Mouse (Mus musculus) stomach, embryonic 16.5 days (tissue): Measurements from ENCODE around the gene Mgarp. TPM values are rescaled to one million over a fixed set of nuclear protein-coding genes. Genes with fewer than 3 reads are reported as not detected.

Source experiments
- ATAC-seq: fragments of 200-750 bp; cut with Nextera tagmentation; 2 replicates; pipeline ENCODE4 v1.8.0; 2017; ENCODE audit warnings: moderate number of reproducible peaks, moderate TSS enrichment; ENCODE audit not compliant: insufficient read depth, low FRiP score
- H3K27ac ChIP-seq: fragments of 300-500 bp; sonication (generic); 2 replicates; pipeline ENCODE4 v1.5.1; 2014; ENCODE audit warnings: low read length
- H3K27me3 ChIP-seq: fragments of 300-500 bp; sonication (generic); 2 replicates; pipeline ENCODE4 v1.6.1; 2014; ENCODE audit warnings: low read length, control low read depth, mixed read lengths; ENCODE audit not compliant: control insufficient read depth, insufficient read depth
- H3K36me3 ChIP-seq: fragments of 300-500 bp; sonication (generic); 2 replicates; pipeline ENCODE4 v1.6.1; 2014; ENCODE audit warnings: low read length; ENCODE audit not compliant: control insufficient read depth, insufficient read depth
- H3K4me1 ChIP-seq: fragments of 300-500 bp; sonication (generic); 2 replicates; pipeline ENCODE4 v1.6.1; 2014; ENCODE audit warnings: low read length, control low read depth, mixed read lengths; ENCODE audit not compliant: control insufficient read depth, insufficient read depth
- H3K4me2 ChIP-seq: fragments of 300-500 bp; sonication (generic); 2 replicates; pipeline ENCODE4 v1.6.1; 2014; ENCODE audit warnings: low read depth, low read length, mixed read lengths
- H3K4me3 ChIP-seq: fragments of 300-500 bp; sonication (generic); replicated peaks from 2 replicates; pipeline ENCODE4 v1.5.1; 2014; ENCODE audit warnings: mild to moderate bottlenecking, low read length
- H3K9ac ChIP-seq: fragments of 300-500 bp; sonication (generic); 2 replicates; pipeline ENCODE4 v1.6.1; 2014; ENCODE audit warnings: low read length
- H3K9me3 ChIP-seq: fragments of 300-500 bp; sonication (generic); replicated peaks from 2 replicates; pipeline ENCODE4 v1.6.1; 2016; ENCODE audit warnings: low read length, control low read depth; ENCODE audit not compliant: control insufficient read depth
- WGBS: fragments of 180-500 bp; shearing (Covaris S2); extraction: QIAGEN DNeasy Blood & Tissue Kit; methylation state at CpG from one replicate; pipeline ENCODE4 v1.1.7; 2014; 5-methylcytosine and 5-hydroxymethylcytosine counted together
- polyA plus RNA-seq: library from polyadenylated mRNA; unstranded; fragments of >200 nt; fragmentation: Nextera tagmentation; extraction: Ambion mirVana; gene quantifications from 2 replicates; pipeline ENCODE4 v1.2.1, GENCODE M21; 2015

Mgarp gene
- polyA plus RNA-seq, 1 experiment from 2014 or later, result 4.2 TPM

- H3K9me3 ChIP-seq, result no peaks in the 10 kb centered on the region
- no peaks in the 10 kb centered on the region for H3K27me3 ChIP-seq
- H3K27ac ChIP-seq, result peak overlapping the region; percentile 95
- peak overlapping the region; percentile 72 for H3K4me2 ChIP-seq
- H3K36me3 ChIP-seq, result no peaks in the 10 kb centered on the region
- ATAC-seq, result peak; percentile 48; the same call in 1 of the 2 replicates
- H3K4me1 ChIP-seq, result peaks cover 21% of the 10 kb centered on the region
- peak overlapping the region; percentile 96 for H3K9ac ChIP-seq
- under 1% methylated on average over 68 of the region's 68 CpGs for WGBS
- H3K4me3 ChIP-seq, result peak overlapping the region; percentile 93
Observed at GRCm38 (mm10) chr3:51416364-51417134, 20.0 kb upstream of the Mgarp start.

- Histone ChIP-seq H3K27ac (peak overlapping the region; percentile 95), H3K4me2 (peak overlapping the region; percentile 72), H3K4me1 (peaks cover 21% of the 10 kb centered on the region), H3K27me3 (no peaks in the 10 kb centered on the region), H3K9me3 (no peaks in the 10 kb centered on the region), H3K4me3 (peak overlapping the region; percentile 93), H3K9ac (peak overlapping the region; percentile 96), H3K36me3 (no peaks in the 10 kb centered on the region)
- WGBS, result under 1% methylated on average over 30 of the region's 30 CpGs
- no peak; the same call in 1 of the 2 replicates for ATAC-seq
Observed at GRCm38 (mm10) chr3:51416073-51416363, 19.5 kb upstream of the Mgarp start.

GRCm38 (mm10) chr3:51415098-51416072 lies 18.8 kb upstream of the Mgarp start, which contains the start of gene Naa15:
TSS of gene Naa15 (plus strand) at chr3:51415148.
- 3% methylated on average over 43 of the region's 43 CpGs for WGBS
- H3K27ac ChIP-seq, result peak within 1 kb of the TSS; percentile 95
- H3K9ac ChIP-seq, result peak within 1 kb of the TSS; percentile 96
- peak within 1 kb of the TSS; percentile 71 for H3K4me2 ChIP-seq
- ATAC-seq, result peak; percentile 91
- H3K4me3 ChIP-seq, result peak within 1 kb of the TSS; percentile 93
- no peaks in the 10 kb centered on the region for H3K9me3 ChIP-seq
- no peaks in the 10 kb centered on the region for H3K36me3 ChIP-seq
- peaks cover 21% of the 10 kb centered on the region for H3K4me1 ChIP-seq
- H3K27me3 ChIP-seq, result no peaks in the 10 kb centered on the region

DNA sequence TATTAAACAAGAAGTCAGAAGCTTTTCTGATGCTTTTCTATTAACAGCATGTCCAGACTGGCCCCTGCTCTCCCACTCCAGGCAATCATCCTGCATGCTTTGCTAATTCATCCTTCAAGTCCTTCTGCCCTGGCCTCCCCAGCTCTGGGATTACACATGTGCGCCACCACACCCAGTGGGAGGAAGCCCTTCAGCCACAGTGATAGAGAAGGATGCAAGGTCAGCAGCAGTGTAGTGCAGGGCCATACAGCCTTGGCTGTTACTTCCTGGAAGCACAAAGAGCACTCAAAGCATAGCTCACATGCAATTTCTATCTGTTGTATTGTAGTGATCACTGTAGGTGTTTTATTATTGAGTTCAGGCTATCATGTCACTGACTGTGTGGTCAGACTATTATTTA lies 16.7 kb upstream of the Mgarp start:
- no peak overlapping the region for H3K4me2 ChIP-seq
- H3K27ac ChIP-seq, result no peak overlapping the region
- no peaks in the 10 kb centered on the region for H3K36me3 ChIP-seq
- H3K27me3 ChIP-seq, result no peaks in the 10 kb centered on the region
- H3K4me3 ChIP-seq, result no peak overlapping the region
- H3K4me1 ChIP-seq, result peaks cover 18% of the 10 kb centered on the region
- H3K9me3 ChIP-seq, result no peaks in the 10 kb centered on the region
- WGBS, result 83% methylated on average over 1 of the region's 1 CpGs
- no peak for ATAC-seq
- H3K9ac ChIP-seq, result no peak overlapping the region

GRCm38 (mm10) chr3:51412457-51412856 lies 15.9 kb upstream of the Mgarp start:
- H3K4me2 ChIP-seq, result no peak overlapping the region
- no peak overlapping the region for H3K27ac ChIP-seq
- WGBS, result 89% methylated on average over 7 of the region's 7 CpGs
- H3K27me3 ChIP-seq, result no peaks in the 10 kb centered on the region
- H3K4me3 ChIP-seq, result no peak overlapping the region
- no peak overlapping the region for H3K9ac ChIP-seq
- H3K36me3 ChIP-seq, result no peaks in the 10 kb centered on the region
- H3K9me3 ChIP-seq, result no peaks in the 10 kb centered on the region
- no peak for ATAC-seq
- H3K4me1 ChIP-seq, result peaks cover 15% of the 10 kb centered on the region

DNA sequence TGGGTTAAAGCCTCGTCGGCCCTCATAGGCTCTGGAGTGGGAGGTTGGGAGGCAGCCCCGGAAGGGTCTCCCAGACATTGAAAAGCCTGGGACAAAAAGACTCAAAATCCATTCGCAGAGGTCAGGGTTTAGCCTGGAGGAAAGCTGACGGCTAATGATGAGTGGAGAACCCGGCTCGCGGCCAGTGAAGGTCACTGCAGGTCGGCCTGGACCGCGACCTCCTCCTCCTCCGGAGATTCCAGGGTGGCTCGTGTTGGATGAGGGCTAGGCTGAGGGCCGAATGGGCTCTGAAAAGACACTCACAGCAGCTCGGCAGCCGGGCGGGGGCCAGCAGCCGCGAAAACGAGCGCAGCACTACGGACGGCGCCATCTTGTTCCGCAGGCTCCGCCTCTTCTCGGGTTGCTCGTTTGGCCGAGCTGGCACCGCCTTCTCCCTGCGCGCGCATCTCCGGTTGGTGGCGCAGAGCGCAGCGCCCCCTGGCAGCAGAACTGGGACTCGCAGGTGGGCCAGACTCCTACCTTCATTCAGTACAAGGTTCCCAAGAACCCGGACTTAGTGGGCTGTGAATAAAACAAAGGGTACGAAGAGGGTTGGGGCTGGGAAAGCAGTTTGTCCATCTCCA lies 12.1 kb upstream of the Mgarp start, which contains the start of gene Ndufc1:
Gene Ndufc1, minus strand, starts transcription at position 428 of the 623 bp plus-strand sequence.
- peaks cover 3% of the 10 kb centered on the region; the same call in 1 of the 2 replicates for H3K36me3 ChIP-seq
- peak; percentile 92 for ATAC-seq
- no peaks in the 10 kb centered on the region for H3K9me3 ChIP-seq
- H3K4me1 ChIP-seq, result peaks cover 6% of the 10 kb centered on the region
- H3K4me2 ChIP-seq, result peak within 1 kb of the TSS; percentile 59
- peak within 1 kb of the TSS; percentile 96 for H3K27ac ChIP-seq
- H3K9ac ChIP-seq, result peak within 1 kb of the TSS; percentile 95
- no peaks in the 10 kb centered on the region for H3K27me3 ChIP-seq
- WGBS, result under 1% methylated on average over 40 of the region's 40 CpGs
- peak within 1 kb of the TSS; percentile 94 for H3K4me3 ChIP-seq

GRCm38 (mm10) chr3:51407870-51408560 lies 11.5 kb upstream of the Mgarp start:
- H3K27ac ChIP-seq, result peak overlapping the region; percentile 96
- no peak for ATAC-seq
- H3K4me3 ChIP-seq, result peak overlapping the region; percentile 94
- H3K9me3 ChIP-seq, result no peaks in the 10 kb centered on the region
- peak overlapping the region; percentile 59 for H3K4me2 ChIP-seq
- peaks cover 6% of the 10 kb centered on the region for H3K4me1 ChIP-seq
- H3K27me3 ChIP-seq, result no peaks in the 10 kb centered on the region
- WGBS, result 22% methylated on average over 20 of the region's 20 CpGs
- peaks cover 3% of the 10 kb centered on the region; the same call in 1 of the 2 replicates for H3K36me3 ChIP-seq
- H3K9ac ChIP-seq, result peak overlapping the region; percentile 95

GRCm38 (mm10) chr3:51402628-51403027 lies 6.1 kb upstream of the Mgarp start:
- no peak overlapping the region for H3K4me3 ChIP-seq
- H3K9me3 ChIP-seq, result no peaks in the 10 kb centered on the region
- peaks cover 3% of the 10 kb centered on the region; the same call in 1 of the 2 replicates for H3K36me3 ChIP-seq
- no peaks in the 10 kb centered on the region for H3K4me1 ChIP-seq
- H3K4me2 ChIP-seq, result no peak overlapping the region
- no peak overlapping the region for H3K9ac ChIP-seq
- ATAC-seq, result no peak
- H3K27me3 ChIP-seq, result no peaks in the 10 kb centered on the region; the same call in 1 of the 2 replicates
- 94% methylated on average over 12 of the region's 12 CpGs for WGBS
- H3K27ac ChIP-seq, result no peak overlapping the region
